Comparison of ENCODE assay signal across 8 mouse cellular contexts in the genomic region with DNA sequence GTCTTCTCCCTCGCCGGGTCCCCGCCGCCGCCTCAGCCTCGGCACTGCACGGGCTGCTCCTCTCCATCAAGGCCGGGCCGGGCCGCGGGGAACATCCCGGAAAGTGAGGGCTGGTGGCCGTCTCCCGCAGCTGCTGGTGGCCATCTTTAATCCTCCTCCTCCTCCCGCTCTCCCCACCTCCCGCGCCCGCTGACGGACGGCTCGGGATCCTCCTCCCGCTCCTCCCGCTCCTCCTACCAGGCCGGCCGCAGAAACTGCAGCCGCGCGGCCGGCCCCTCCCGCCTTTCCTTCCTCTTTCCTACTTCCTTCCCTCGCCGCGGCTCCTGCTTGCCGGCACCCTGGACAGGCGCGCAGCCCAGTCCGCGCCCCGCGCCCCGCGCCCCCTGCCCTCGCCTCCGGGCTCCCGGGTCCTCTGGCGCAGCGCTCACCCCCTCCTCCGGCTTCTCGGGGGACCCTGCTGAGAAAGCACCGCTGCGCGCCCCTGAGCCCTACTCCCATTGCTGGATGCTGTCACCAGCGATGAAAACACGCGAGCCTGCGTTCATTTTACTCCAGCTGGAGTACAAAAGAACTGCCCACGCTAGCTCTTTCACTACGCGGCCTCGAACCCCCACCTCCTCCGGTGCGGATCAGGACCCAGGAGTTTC. TPM values are rescaled to one million over a fixed set of nuclear protein-coding genes. Genes with fewer than 3 reads are reported as not detected.
DNase-seq lines count a peak whose midpoint lies in the region; ATAC-seq and TF ChIP-seq lines count a peak whose summit lies in the region.

A gene (minus strand): TSS at position 155 of the 647 bp plus-strand sequence.

- H3K4me3 ChIP-seq in embryonic facial prominence, embryonic 12.5 days = peak within 1 kb of the TSS; percentile 91
- peak within 1 kb of the TSS; percentile 97 for H3K4me3 ChIP-seq in kidney, adult 2 months (ENCODE audit: insufficient read depth, low read depth, low read length)
- H3K4me3 ChIP-seq in limb, embryonic 10.5 days = peak within 1 kb of the TSS; percentile 98
- H3K4me3 ChIP-seq in midbrain, embryonic 11.5 days (ENCODE audit: low read depth, low read length) = peak within 1 kb of the TSS; percentile 95

- no peaks in the 10 kb centered on the region for H3K9me3 ChIP-seq in embryonic facial prominence, embryonic 12.5 days
- H3K9me3 ChIP-seq in limb, embryonic 10.5 days (replicated peaks) = no peaks in the 10 kb centered on the region
- no peaks in the 10 kb centered on the region for H3K9me3 ChIP-seq in midbrain, embryonic 11.5 days (ENCODE audit: control insufficient read depth, low read length)

- H3K4me2 ChIP-seq in embryonic facial prominence, embryonic 12.5 days (replicated peaks) = peak within 1 kb of the TSS; percentile 74
- H3K4me2 ChIP-seq in midbrain, embryonic 11.5 days = peak within 1 kb of the TSS; percentile 59

- H3K4me1 ChIP-seq in embryonic facial prominence, embryonic 12.5 days = peaks cover 20% of the 10 kb centered on the region
- peaks cover 9% of the 10 kb centered on the region; the same call in 1 of the 2 replicates for H3K4me1 ChIP-seq in kidney, adult 2 months (ENCODE audit: control insufficient read depth, insufficient read depth, low read length)
- H3K4me1 ChIP-seq in limb, embryonic 10.5 days = peaks cover 41% of the 10 kb centered on the region
- peaks cover 14% of the 10 kb centered on the region for H3K4me1 ChIP-seq in midbrain, embryonic 11.5 days (ENCODE audit: control insufficient read depth, insufficient read depth, low read length)

- H3K27me3 ChIP-seq in embryonic facial prominence, embryonic 12.5 days = no peaks in the 10 kb centered on the region
- no peaks in the 10 kb centered on the region for H3K27me3 ChIP-seq in kidney, adult 2 months (replicated peaks; ENCODE audit: control insufficient read depth, insufficient read depth, low read length)
- no peaks in the 10 kb centered on the region for H3K27me3 ChIP-seq in limb, embryonic 10.5 days (ENCODE audit: low read depth, poor library complexity, severe bottlenecking)
- no peaks in the 10 kb centered on the region for H3K27me3 ChIP-seq in midbrain, embryonic 11.5 days (ENCODE audit: control insufficient read depth, insufficient read depth, low read length)

- H3K36me3 ChIP-seq in embryonic facial prominence, embryonic 12.5 days = peaks cover 5% of the 10 kb centered on the region; the same call in 1 of the 2 replicates
- H3K36me3 ChIP-seq in kidney, adult 2 months (ENCODE audit: control insufficient read depth, insufficient read depth, low read length) = no peaks in the 10 kb centered on the region
- H3K36me3 ChIP-seq in limb, embryonic 10.5 days = peaks cover 22% of the 10 kb centered on the region
- H3K36me3 ChIP-seq in midbrain, embryonic 11.5 days (ENCODE audit: control insufficient read depth, insufficient read depth, low read length) = no peaks in the 10 kb centered on the region

- WGBS in embryonic facial prominence, embryonic 12.5 days = under 1% methylated on average over 59 of the region's 62 CpGs
- 2% methylated on average over 56 of the region's 62 CpGs for WGBS in kidney, adult 2 months
- under 1% methylated on average over 52 of the region's 62 CpGs for WGBS in limb, embryonic 10.5 days
- WGBS in midbrain, embryonic 11.5 days = 2% methylated on average over 58 of the region's 62 CpGs

- H3K9ac ChIP-seq in embryonic facial prominence, embryonic 12.5 days = peak within 1 kb of the TSS; percentile 97
- peak within 1 kb of the TSS; percentile 99 for H3K9ac ChIP-seq in midbrain, embryonic 11.5 days (ENCODE audit: low read length)

- H3K27ac ChIP-seq in embryonic facial prominence, embryonic 12.5 days = peak within 1 kb of the TSS; percentile 97
- peak within 1 kb of the TSS; percentile 96 for H3K27ac ChIP-seq in kidney, adult 2 months (ENCODE audit: insufficient read depth, low read depth, low read length)
- H3K27ac ChIP-seq in limb, embryonic 10.5 days = peak within 1 kb of the TSS; percentile 100
- peak within 1 kb of the TSS; percentile 95 for H3K27ac ChIP-seq in midbrain, embryonic 11.5 days (ENCODE audit: low read depth, low read length)

- DNase-seq in adrenal gland, postnatal 4 days (ENCODE audit: low spot score in 2 of 2) = peak; percentile 68 to 81
- peak; percentile 99 for DNase-seq in heart, adult 11 months
- DNase-seq in kidney, adult 2 months = peak; percentile 94
- DNase-seq in limb, embryonic 10.5 days (ENCODE audit: low spot score) = peak; percentile 88
- peak; percentile 98 for DNase-seq in midbrain, embryonic 11.5 days (ENCODE audit: low spot score, missing footprints)
- peak; percentile 72 for DNase-seq in skeletal muscle tissue, adult 2 months (ENCODE audit: low read depth, low spot score)

- no peak for TF ChIP-seq CTCF in kidney, adult 2 months (conservative IDR thresholded peaks at IDR 0.05; ENCODE audit: insufficient read depth, insufficient read length, low read depth, low read length)

- peak; percentile 92 for ATAC-seq in embryonic facial prominence, embryonic 12.5 days (ENCODE audit: insufficient number of reproducible peaks, insufficient read depth, low FRiP score, low TSS enrichment)
- peak; percentile 91 for ATAC-seq in midbrain, embryonic 11.5 days (ENCODE audit: low FRiP score)
- ATAC-seq in inflammation-experienced regulatory T-cells, adult 6 months = no peak

- peak; percentile 75 for TF ChIP-seq POLR2A in kidney, adult 2 months (IDR thresholded peaks at IDR 0.05; ENCODE audit: low read depth, low read length)

RNA-seq across cellular contexts. Expression of the gene that starts here (rescaled TPM):
- total RNA-seq in adrenal gland, postnatal 4 days (2021) = 10 to 100 TPM; 52.6 to 58.6 TPM
- 26.1 and 27.0 TPM in 2 replicates for polyA plus RNA-seq in embryonic facial prominence, embryonic 12.5 days (2016; fragmentation: Nextera tagmentation; extraction: Ambion mirVana)
- polyA plus RNA-seq in kidney, adult 2 months (2012; rRNA removed) = 39.7 and 49.2 TPM in 2 replicates
- 14.8 and 15.8 TPM in 2 replicates for polyA plus RNA-seq in limb, embryonic 10.5 days (2016; fragmentation: Nextera tagmentation; extraction: Ambion mirVana)
- 24.9 and 25.9 TPM in 2 replicates for polyA plus RNA-seq in midbrain, embryonic 11.5 days (2014; fragmentation: Nextera tagmentation; extraction: Ambion mirVana)
- polyA plus RNA-seq in inflammation-experienced regulatory T-cells, adult 6 months (2017; shearing (Covaris generic)) = not detected

Comparison
In these comparisons a context has a peak if more than half of its experiments do, and no peak if none do; other contexts are left out.
1. RNA of the gene that starts here (polyA plus RNA-seq): 39.7 to 49.2 TPM in kidney, adult 2 months, 26.1 to 27.0 TPM in embryonic facial prominence, embryonic 12.5 days, 24.9 to 25.9 TPM in midbrain, embryonic 11.5 days and 14.8 to 15.8 TPM in limb, embryonic 10.5 days; not detected in inflammation-experienced regulatory T-cells, adult 6 months; every median in the first group is over 10 times any median in the second.
2. Peak in every context shown above with its lines, with median percentiles within 50 percentile points of each other: DNase-seq, H3K27ac ChIP-seq and H3K4me3 ChIP-seq.